Mouse (Mus musculus) small intestine, adult 2 months (tissue): ENCODE data around the gene 9130409I23Rik. TPM values are rescaled to one million over a fixed set of nuclear protein-coding genes. Genes with fewer than 3 reads are reported as not detected.

Experiments
- H3K27ac ChIP-seq: fragments of 200-500 bp; 2 replicates; pipeline ENCODE4 v1.5.1; 2012; ENCODE audit warnings: low read depth, low read length, control low read depth, inconsistent platforms; ENCODE audit not compliant: insufficient read depth
- H3K27me3 ChIP-seq: fragments of 200-500 bp; 2 replicates; pipeline ENCODE4 v1.6.1; 2012; ENCODE audit warnings: mild to moderate bottlenecking, moderate library complexity, low read length, inconsistent platforms; ENCODE audit not compliant: control insufficient read depth, insufficient read depth
- H3K36me3 ChIP-seq: fragments of 200-500 bp; 2 replicates; pipeline ENCODE4 v1.6.1; 2012; ENCODE audit warnings: mild to moderate bottlenecking, low read length, control low read depth, inconsistent platforms; ENCODE audit not compliant: control insufficient read depth, insufficient read depth
- H3K4me1 ChIP-seq: fragments of 200-500 bp; 2 replicates; pipeline ENCODE4 v1.6.1; 2012; ENCODE audit warnings: low read length, inconsistent platforms, mixed read lengths; ENCODE audit not compliant: control insufficient read depth, insufficient read depth, insufficient read length
- H3K4me3 ChIP-seq: fragments of 200-500 bp; 2 replicates; pipeline ENCODE4 v1.5.1; 2012; ENCODE audit warnings: low read depth, mild to moderate bottlenecking, control low read depth, inconsistent platforms, low read length, moderate library complexity
- CTCF ChIP-seq: fragments of 200-500 bp; IDR thresholded peaks from 2 replicates; pipeline ENCODE4 v1.5.1; 2012; ENCODE audit warnings: low read depth, mild to moderate bottlenecking, control low read depth, inconsistent platforms, low read length, moderate library complexity, mixed read lengths; ENCODE audit not compliant: insufficient replicate concordance, insufficient read length; ENCODE audit errors: extremely low read depth
- POLR2A ChIP-seq: fragments of 200-500 bp; IDR thresholded peaks from 2 replicates; pipeline ENCODE4 v1.6.1; 2012; ENCODE audit warnings: low read depth, mild to moderate bottlenecking, control low read depth, inconsistent platforms, low read length, moderate library complexity
- WGBS: fragments of 180-500 bp; shearing (Covaris S2); methylation state at CpG from one replicate; pipeline ENCODE4 v1.1.7; 2018; 5-methylcytosine and 5-hydroxymethylcytosine counted together
- polyA plus RNA-seq: library from polyadenylated mRNA; depleted of rRNA; stranded (reverse); fragments of >200 nt; gene quantifications from 2 replicates; pipeline ENCODE4 v1.2.3, GENCODE M21; 2012; rRNA removed

Gene 9130409I23Rik
- polyA plus RNA-seq, 1 experiment, result not detected

- H3K4me3 ChIP-seq, result no peak overlapping the region
- WGBS, result 50% methylated on average over 1 of the region's 1 CpGs
- H3K27ac ChIP-seq, result no peak overlapping the region
- no peaks in the 10 kb centered on the region for H3K4me1 ChIP-seq
- peaks cover 4% of the 10 kb centered on the region; the same call in 1 of the 2 replicates for H3K27me3 ChIP-seq
- TF ChIP-seq CTCF, result no peak
- no peak for TF ChIP-seq POLR2A
- H3K36me3 ChIP-seq, result no peaks in the 10 kb centered on the region
Measured at GRCm38 (mm10) chr1:181068344-181068743, 17.3 kb downstream of the 9130409I23Rik start.

- Histone ChIP-seq H3K4me3 (no peak overlapping the region), H3K36me3 (no peaks in the 10 kb centered on the region), H3K27me3 (peaks cover 4% of the 10 kb centered on the region; the same call in 1 of the 2 replicates), H3K4me1 (no peaks in the 10 kb centered on the region), H3K27ac (no peak overlapping the region)
- 56% methylated on average over 11 of the region's 11 CpGs for WGBS
- no peak for TF ChIP-seq POLR2A
- no peak for TF ChIP-seq CTCF
Measured at GRCm38 (mm10) chr1:181069671-181070070, 18.6 kb downstream of the 9130409I23Rik start.

GRCm38 (mm10) chr1:181073075-181073474, 22.0 kb downstream of the 9130409I23Rik start:
- Histone ChIP-seq H3K27me3 (peaks cover 7% of the 10 kb centered on the region; the same call in 1 of the 2 replicates), H3K36me3 (no peaks in the 10 kb centered on the region), H3K4me3 (no peak overlapping the region), H3K27ac (no peak overlapping the region), H3K4me1 (no peaks in the 10 kb centered on the region)
- 34% methylated on average over 5 of the region's 5 CpGs for WGBS
- no peak for TF ChIP-seq POLR2A
- TF ChIP-seq CTCF, result peak; percentile 28; the same call in 1 of the 2 replicates

GRCm38 (mm10) chr1:181084021-181084420, 33.0 kb downstream of the 9130409I23Rik start:
- WGBS, result 36% methylated on average over 2 of the region's 2 CpGs
- no peak overlapping the region for H3K4me3 ChIP-seq
- no peak for TF ChIP-seq POLR2A
- TF ChIP-seq CTCF, result no peak

GRCm38 (mm10) chr1:181090048-181090447, 39.0 kb downstream of the 9130409I23Rik start:
- 76% methylated on average over 12 of the region's 12 CpGs for WGBS
- TF ChIP-seq POLR2A, result no peak
- TF ChIP-seq CTCF, result no peak
- Histone ChIP-seq H3K36me3 (peaks cover 29% of the 10 kb centered on the region), H3K27ac (no peak overlapping the region), H3K4me1 (no peaks in the 10 kb centered on the region), H3K4me3 (no peak overlapping the region), H3K27me3 (no peaks in the 10 kb centered on the region)

More at GRCm38 (mm10) chr1:181084021-181084420, 33.0 kb downstream of the 9130409I23Rik start:
- Histone ChIP-seq H3K27ac (no peak overlapping the region), H3K4me1 (no peaks in the 10 kb centered on the region), H3K27me3 (0 out of 2 replicates have a peak, but pooled peaks cover 2% of the 10 kb centered on the region), H3K36me3 (no peaks in the 10 kb centered on the region)

Other genes starting within 250 kb of the 9130409I23Rik start
- gene H3f3a, start 237.3 kb upstream of the 9130409I23Rik start, polyA plus RNA-seq, result 156 and 262 TPM in 2 replicates
- 3.2 and 5.9 TPM in 2 replicates for gene Sde2, start 200.1 kb upstream of the 9130409I23Rik start, polyA plus RNA-seq
- gene Lefty2, start 158.1 kb upstream of the 9130409I23Rik start, polyA plus RNA-seq, result not detected in 2 replicates
- gene Pycr2, start 146.9 kb upstream of the 9130409I23Rik start, polyA plus RNA-seq, result 21.8 and 23.2 TPM in 2 replicates
- gene Lefty1, start 116.2 kb upstream of the 9130409I23Rik start, polyA plus RNA-seq, result 6.3 and 7.1 TPM in 2 replicates
- gene Tmem63a, start 108.9 kb upstream of the 9130409I23Rik start, polyA plus RNA-seq, result 23.5 and 31.9 TPM in 2 replicates
- 10.0 and 10.6 TPM in 2 replicates for gene Ephx1, start 30.3 kb upstream of the 9130409I23Rik start, polyA plus RNA-seq
- 2.4 and 3.4 TPM in 2 replicates for gene Nvl, start 93.0 kb downstream of the 9130409I23Rik start, polyA plus RNA-seq
- 9.2 and 19.6 TPM in 2 replicates for gene Cnih4, start 93.5 kb downstream of the 9130409I23Rik start, polyA plus RNA-seq
- gene Wdr26, start 160.8 kb downstream of the 9130409I23Rik start, polyA plus RNA-seq, result 9.6 and 19.6 TPM in 2 replicates